Mouse (Mus musculus) urinary bladder, postnatal 36 days (tissue): ENCODE measurements around the gene Nrl.

Experiments used
- DNase-seq, 2 experiments: peaks; one replicate each; pipeline ENCODE4 v3.0.0; 2022; ENCODE audit warnings: low spot score in 2 of 2, mixed read lengths in 1 of 2

Gene Nrl

DNA sequence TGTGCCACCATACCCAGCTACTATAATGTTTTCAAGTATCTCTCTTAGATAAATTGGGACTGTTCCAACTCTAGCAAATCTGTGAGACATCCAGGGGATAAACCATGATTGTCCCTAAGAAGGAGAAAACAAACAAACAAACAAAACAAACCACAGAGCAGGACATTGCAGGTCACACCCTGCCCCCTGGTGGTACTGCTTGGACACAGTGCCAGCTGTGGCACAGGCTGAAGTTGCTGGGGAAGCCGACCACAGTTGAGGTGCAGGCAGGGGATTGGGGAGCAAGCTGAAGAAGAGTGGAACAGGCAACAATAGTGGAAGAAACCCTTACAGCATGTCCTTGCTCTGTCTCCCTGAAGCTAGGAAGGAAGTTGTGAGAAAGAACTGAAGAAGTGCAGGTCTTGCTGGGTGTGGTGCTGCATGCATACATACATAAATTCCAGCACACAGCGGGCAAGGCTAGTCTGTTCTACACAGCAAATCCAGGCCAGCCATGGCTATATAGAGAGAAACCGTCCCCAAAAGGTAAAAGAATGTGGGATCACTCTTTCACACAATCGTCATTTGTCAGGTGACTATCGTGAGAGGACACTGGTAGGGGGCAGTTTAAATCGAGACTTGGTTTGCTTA is 11.4 kb upstream of the Nrl start:
- DNase-seq, result peak in 1 of 2 experiments; percentile 26

DNA sequence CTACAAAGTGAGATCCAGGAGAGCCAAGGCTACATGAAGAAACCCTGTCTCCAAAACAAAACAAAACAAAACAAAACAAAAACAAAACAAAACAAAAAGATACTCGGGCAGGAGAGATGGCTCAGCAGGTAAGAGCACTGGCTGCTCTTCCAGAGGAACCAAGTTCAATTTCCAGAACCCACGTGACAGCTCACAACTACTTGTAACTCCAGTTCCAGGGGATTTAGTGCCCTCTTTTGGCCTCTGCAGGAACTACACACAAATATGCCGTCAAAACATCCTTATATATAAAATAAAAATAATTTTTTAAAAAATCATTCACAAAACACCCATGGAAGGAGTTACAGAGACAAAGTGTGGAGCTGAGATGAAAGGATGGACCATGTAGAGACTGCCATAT is 3.2 kb upstream of the Nrl start:
- no peak for DNase-seq

DNA sequence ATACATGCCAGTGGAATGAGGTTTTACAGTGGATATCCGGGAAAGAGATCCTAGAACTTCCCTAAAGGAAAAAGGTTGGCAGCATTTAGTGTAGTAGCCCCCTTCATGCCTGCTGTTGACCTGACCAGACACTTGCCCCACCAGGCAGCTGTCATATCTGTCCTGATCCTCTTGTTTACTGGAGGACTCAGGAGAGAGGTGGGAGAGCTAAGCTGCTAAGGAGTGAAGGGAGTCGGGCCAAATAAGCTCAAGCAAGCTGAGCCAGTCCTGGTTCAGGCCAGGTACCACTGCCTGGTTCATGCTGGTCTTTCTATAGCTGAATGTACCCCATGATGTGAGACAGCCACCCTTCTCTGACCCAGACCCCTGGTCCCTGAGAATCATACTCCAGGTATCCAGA is 1.9 kb upstream of the Nrl start:
- no peak for DNase-seq

DNA sequence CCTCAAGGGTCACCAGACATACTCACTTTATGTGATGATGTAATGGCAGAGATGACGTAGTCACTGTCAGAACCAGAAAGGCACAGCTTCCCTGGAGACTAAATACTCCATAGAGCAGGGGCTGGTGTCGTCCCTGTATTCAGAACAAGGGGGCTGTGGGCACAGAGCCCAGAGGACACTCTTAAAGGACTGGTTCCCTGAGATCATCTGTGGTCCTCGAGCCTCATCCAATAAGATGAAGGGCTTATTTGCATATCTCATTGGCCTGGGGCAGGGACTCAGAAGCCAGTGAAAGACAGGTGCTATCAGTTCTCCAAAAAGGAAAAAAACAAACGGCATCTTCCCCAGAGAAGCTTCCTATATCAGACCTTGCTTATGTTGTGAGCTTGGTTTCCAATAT is 719 bp downstream of the Nrl start:
- no peak for DNase-seq

DNA sequence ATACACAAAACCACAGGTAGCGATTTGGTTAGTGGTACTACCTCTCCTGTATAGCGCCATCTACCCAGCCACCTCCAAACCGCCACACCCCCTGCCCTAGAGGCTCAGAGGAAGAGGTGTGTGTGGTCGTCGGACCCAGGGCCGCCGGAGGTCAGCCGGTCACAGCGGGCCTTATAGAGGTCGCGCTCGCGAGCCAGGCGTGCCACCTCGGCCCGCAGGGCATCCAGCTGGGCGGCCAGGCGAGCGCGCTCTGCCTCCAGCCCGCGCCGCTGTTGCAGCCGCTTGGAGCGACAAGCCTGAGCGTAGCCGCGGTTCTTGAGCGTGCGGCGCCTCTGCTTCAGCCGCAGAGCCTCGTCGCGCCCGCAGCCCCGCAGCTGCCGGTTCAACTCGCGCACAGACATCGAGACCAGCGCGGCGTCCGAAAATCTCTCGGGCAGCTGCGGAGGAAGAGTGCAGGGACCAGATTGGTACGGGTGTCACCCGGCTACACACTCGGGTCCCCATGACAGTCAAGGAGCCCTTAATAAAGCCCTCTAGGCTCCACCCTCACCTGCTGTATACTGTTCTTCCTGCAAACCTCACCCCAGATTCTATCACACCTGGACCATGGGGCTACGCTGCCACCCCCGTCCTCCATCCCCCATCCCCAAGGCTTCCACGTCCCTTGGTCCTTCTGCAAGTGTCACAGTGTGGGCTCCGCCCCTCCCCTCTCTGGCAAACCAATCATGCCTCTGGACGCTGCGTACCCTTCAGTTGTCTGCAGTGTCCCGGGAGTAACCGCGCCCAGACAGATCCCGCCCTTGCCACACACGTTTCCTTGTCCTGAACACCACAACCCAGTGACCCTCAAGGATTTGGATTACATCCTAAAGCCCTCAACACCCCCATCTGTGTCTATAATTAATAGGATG is 4.1 kb downstream of the Nrl start:
- DNase-seq, result peak in 1 of 2 experiments; percentile 16

DNA sequence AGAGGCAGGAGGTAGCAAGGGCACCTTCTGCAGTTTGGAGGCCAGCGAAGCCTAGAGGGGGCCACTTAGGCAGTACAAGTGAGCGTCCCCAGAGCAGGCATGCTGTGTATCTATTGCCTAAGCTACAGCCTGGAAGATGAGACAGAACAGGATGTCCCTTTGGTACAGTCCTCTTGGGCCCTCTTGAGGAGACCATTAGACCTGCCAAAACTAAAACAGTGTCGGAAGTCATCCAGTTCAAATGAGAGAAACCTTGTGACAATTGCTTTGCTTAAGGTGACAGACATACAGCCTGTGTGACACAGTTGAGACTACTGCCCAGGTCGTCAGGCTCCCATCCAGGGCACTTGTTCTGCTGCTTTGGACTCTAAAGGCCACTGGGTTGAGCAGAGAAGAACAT is 5.2 kb downstream of the Nrl start:
- no peak for DNase-seq

DNA sequence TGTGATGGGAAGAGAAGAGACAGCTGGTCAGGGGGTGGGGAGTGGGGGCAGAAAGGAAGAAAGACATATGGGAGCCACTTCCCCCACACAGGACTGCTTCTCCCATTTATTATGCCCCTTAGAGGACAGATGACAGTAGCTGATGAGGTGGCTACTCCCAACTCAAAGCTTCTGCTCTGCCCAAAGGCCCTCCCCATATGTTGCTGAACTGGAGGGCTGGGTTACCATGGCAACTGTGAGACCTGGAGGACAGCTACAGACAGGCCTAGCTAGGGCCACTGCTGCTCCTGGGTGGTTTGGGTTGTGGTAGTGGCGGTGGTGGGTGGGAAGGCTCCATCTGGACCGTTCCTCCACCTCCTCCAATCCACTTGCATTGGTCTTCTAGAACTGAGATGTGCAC is 5.9 kb downstream of the Nrl start:
- no peak for DNase-seq

DNA sequence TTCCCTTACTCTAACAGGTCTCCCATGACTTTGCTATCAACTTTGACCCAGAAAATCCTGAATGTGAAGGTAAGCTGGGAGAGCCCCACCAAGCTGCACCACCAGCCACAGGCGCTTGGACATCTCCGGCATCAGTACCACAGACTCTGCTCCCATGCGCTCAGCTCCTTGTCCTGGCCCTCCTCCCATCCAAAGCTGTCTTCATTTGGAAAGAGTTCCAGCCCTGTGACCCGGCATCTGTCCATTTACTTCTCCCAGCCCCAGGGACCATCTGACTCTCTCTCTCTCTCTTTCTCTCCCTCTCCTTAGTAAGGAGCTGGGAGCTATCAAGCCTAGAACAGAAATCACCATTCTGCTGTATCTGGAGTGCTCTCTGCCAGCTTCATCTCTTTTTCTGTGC is 8.9 kb downstream of the Nrl start:
- DNase-seq, result no peak

DNA sequence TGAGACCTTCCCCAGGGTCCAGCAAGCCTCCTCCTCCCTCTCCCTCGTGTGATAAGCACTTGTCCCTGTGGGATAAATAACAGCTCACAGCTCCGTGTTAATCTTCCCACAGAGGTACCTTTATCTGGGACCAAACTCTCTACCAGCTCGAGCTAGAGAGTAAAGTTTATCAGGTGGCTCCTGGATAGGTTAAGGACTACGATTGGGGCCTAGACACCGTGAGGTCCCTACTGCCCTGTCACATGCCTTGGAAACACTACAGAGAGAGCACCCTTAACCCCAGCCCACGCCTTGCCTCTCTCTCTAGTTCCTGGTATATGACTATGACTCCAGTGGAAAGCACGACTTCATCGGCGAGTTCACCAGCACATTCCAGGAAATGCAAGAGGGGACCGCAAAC is 10.9 kb downstream of the Nrl start:
- DNase-seq, result no peak

DNA sequence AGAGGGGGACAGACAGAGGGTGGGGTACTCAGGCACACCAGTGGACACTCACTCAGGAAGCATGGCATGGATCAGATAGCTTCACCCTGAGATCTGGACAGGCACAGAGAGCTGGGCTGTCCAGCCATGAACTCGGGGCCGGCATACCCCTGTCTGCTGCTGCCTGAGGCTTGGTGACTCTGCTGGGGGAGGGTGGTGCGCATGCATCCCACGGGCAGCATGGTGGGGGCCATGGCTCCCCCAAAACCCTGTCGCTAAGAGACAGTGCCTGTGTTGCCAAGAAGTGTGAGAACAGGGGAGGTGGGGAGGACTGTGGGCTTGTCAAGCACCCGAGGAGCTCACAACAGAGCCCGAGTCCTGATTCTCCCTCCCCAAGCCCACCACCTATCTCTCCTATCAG is 13.7 kb downstream of the Nrl start:
- DNase-seq, result no peak

DNA sequence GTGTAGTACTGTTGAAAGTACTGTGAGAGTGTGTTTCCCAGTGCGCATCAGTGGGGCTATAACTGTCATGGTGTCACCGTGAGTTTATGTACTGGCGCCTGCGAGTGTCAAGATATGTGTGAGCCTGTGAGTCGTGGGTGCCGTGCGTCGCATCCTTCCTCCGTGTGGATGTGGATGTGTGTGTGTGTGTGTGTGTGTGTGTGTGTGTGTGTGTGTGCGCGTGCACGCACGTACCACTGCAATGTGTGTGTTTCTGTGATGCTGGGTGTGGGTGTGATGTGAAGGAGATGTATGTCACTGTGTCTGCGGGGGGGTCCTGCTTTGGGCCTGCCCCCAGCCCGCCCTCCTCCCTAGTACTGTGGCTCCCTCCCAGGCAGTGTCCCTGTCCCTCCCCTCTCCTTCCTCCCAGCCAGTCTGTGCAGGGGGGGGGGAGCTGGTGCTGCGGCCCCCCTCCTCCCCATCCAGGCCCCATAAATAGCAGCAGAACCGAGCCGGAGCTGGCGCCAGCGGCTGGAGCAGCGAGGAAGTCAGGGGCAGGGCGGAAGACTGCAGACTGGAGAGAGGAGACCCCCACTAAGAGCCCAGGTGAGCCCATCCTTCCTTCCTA is 14.6 kb downstream of the Nrl start, which contains the start of gene Cpne6:
TSS of gene Cpne6 (plus strand) at position 321 of the 607 bp plus-strand sequence.
- DNase-seq, result no peak

DNA sequence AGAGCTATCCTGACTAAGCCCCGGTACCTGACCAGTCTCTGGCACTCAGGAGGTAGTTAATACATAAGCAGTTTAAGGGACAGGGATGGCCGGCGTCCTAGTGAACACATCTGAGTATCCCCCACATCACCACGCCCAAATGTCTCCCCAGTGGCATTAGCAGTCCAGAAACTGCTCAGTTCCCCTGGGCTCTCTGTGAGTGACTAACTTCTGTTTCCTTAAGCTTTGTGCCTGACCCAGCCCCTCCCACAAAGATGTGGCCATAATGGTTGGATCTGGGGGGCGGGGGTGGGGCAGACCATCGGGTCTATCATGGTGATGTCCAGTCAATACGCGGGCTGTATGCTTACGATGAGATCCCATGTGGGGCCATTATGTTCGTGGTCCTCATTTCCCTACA is 15.2 kb downstream of the Nrl start:
- no peak for DNase-seq

DNA sequence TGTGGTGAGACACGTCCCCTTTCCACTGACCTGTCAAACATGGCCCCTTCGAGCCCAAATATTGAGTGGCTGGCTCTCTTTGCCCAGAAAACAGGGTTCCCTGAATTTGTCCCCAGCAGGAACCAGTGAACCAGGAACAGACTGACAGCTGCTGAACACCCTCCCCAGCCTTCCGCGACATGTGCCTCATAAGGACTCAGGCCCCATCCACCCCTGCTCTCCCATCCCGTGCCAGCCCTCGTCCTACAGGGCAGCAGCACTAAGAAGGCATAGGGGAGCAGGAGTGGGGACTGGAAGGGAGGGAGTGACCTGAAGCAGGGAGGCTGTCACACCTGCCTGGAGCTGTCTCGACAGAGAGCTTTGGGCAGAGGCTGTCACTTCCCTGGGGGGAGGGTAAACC is 17.0 kb downstream of the Nrl start:
- no peak for DNase-seq

DNA sequence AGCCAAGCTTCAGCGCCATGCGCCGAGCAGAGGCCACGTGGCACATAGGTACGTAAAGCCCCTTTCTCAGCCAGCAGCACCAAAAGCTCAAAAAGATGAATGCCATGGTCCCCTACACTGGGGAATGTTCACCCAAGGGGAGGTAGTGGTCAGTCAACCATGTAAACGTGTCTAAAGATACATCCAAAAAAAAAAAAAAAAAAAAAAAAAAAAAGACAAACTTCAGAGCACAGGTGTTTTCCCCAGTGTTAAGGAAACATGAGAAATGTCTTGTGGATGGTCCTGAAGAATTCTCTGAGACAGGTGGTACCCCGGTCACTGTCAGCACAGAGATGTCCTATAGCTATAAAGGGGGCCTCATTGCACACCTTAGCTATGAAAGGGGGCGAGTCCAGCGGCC is 19.2 kb downstream of the Nrl start:
- DNase-seq, result no peak

DNA sequence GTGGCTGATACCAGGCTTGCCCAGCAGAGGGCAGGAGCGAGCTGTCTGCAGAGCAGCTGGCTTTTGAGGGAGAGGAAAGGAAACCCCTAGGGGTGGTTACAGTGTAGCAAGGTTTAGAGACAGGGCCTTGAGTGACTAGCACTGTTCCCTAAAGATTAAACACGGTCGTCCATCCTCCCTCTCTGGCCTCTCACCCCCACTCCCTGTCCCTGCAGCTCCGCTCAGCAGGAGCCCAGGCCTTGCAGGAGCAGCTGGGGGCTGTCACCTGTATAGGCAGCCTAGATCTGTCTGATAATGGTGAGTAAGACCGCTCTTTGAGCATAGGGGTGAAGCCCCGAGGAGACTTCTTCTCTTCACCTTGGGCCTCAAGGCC is 27.3 kb downstream of the Nrl start:
- DNase-seq, result peak; percentile 75 to 84

DNA sequence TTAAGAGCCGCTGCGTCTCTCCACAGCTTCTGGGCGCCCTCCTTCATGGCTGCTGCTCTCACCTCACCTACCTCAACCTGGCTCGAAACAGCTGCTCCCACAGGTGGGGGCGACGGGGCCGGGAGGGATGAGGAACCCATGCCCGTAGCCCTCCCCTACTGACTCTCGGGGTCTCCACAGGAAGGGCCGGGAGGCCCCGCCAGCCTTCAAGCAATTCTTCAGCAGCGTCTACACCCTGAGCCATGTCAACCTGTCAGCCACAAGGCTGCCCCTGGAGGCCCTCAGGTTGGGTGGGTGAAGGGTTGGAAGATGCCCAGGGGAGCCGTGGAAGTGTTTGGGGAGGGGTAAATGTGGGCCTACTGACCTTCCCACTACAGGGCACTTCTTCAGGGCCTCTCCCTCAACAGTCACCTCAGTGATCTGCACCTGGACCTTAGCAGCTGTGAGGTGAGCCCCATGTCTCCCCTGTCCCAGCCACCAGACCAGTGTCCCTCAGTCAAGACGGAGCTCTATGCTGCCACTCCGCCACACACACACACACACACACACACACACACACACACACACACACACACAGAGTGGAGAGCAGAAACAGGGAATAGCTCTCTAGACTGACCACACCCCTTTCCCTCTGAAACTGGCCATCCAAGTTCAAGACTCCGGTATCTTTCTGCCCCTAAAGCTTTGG is 27.9 kb downstream of the Nrl start:
- DNase-seq, result no peak

DNA sequence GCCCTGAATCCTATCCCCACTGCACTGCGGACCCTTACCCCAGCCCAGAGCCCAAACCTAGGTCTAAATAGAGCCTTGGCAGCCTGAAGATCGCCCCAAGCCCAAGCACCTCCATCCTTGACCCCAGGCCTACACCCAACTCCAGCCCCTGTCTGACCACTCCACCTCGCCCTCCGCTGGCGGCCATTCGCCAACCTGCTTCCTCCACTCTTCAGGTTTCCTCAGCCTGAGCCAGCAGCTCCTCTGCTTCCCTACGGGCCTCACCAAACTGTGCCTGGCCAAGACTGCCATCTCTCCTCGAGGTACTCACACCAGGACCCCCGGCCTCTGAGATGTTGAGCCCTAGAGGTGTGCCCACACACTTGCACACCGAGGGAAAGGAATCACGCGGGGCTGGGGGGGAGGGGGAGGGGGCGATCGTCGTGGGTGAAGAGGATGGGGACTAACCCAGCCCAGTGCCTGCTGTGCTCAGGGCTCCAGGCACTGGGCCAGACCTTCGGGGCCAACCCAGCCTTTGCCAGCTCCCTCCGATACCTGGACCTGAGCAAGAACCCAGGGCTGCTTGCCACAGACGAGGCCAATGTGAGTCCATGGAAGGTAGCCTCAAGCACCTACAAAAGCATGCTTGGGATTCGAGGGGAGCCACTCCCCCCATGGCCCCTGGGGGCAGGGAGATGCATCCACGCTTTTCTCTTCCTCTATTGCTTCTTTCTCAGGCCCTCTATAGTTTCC is 29.1 kb downstream of the Nrl start:
- DNase-seq, result no peak

DNA sequence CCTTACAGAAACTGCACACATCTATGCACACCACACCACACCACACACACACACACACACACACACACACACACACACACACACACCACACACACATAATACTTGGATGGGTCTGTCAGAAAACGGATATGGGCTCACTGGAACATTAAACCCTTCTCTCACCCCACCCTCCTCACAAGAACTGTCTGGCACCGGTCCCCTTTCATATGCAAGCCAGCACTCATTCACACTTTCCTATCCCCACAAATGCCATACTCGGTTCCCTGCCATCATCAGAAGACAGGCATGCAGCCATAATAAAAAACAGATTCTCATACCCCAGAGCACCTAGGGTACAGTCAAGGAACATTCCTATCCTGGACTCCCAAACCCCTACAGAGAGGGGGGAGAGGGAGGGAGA is 32.7 kb downstream of the Nrl start:
- no peak for DNase-seq

DNA sequence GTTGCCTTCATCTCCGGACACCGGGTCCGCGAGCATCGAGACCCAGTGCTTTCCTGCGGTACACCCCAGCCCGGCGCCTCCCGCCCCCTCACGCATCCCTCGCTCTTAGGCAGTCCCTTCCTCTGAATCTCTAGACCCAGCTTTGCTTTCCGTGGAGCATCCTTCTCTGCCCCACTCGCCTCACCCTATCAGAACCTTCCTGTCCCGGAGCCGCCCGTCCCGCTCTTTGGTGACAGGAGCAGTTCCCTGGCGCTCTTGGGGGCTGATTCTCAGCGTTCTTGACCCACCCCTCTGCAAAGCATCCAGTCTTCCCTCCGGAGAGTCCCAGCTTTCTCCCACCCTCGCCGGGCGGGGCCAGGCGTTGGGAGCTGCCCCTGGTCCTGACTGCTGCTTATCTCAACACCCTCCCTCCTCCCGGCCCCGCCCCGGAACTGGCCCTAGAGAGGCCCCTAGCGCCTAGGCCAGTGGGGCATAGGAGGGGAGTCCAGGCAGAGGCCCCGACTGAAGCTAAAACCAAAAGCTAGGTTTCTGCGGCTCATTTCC is 33.4 kb downstream of the Nrl start:
- DNase-seq, result peak in 1 of 2 experiments; percentile 56

DNA sequence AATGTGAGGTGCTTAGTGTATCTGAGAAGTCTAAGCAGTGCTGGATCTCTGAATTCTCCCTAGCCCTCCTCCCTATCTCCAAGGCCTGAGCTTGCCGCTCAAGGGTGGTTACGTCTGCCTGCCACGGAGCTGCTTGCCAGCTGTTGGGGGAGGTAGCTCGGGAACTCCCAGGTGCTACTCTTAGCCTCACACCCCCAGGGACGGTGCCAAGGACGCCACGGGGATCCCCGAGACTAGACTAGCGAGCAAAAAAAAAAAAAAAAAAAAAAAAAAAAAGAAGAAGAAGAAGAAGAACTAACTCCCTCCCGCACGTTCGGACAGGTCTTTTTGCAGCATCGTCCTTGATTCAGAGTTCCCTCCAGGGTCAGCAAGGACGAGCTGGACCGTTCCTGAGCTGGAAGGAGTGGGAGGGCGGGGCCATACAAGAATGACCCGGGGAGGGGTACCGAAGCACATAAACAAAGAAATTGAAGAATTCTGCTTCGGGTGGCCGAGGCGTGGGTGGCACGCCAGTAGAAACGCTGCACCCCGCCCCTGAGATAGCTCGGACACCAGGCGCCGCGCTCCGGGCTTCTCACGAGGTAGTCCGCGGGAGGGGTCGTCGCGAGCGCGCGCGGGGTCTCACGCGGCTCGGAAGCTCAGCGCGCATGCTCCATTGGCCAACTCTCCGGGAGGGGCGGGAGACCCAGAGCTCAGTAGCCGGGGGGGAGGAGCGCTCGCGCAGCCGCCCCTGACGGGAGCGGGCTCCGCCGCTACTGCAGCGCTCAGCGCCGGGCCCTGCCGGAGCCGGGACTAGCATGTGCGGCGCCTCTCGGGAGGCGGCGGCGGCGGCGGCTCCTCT is 34.2 kb downstream of the Nrl start, which contains the start of gene Carmil3:
TSS of gene Carmil3 (plus strand) at position 291 of the 841 bp plus-strand sequence.
- DNase-seq, result peak in 1 of 2 experiments; percentile 45
